Mouse (Mus musculus): Measurements from ENCODE around the gene Gm49384. TPM values are rescaled to one million over a fixed set of nuclear protein-coding genes. Genes with fewer than 3 reads are reported as not detected.
"Not testable (repeated sequence)": the region's sequence is repeated elsewhere in the genome, so short reads cannot be mapped to it uniquely, and the experiment has no call there.

Gene Gm49384
- polyA plus RNA-seq, 1 experiment from 2014 or later: 14.2 TPM

DNA sequence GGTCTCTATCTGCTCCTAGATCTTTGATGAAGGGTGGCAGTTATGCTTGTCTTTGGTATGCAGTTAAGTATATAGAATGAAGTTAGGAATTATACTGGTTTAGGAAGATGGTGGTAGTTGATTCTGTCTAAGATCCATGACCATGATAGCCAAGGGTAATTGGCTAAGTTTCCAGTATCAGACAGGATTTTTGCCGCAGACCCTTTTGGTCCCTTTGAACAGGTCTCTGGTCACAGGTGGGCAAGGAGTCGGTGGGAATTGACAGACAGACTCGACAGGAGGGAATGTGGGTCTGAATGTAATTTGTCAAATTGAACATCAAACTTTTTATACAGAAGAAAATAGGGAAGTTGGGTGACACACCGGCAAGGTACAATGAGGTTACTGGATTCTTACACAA is 40.5 kb downstream of the Gm49384 start:
- not testable (repeated sequence) for H3K27me3 ChIP-seq (replicated peaks); H3K36me3 ChIP-seq; H3K27ac ChIP-seq (replicated peaks); H3K4me2 ChIP-seq; ATAC-seq (ENCODE audit: extremely low read depth, insufficient number of reproducible peaks, low FRiP score, low TSS enrichment); H3K9me3 ChIP-seq; H3K4me1 ChIP-seq; H3K9ac ChIP-seq; H3K4me3 ChIP-seq
- 80% methylated on average over 4 of the region's 4 CpGs for WGBS

GRCm38 (mm10) chr12:69160677-69161076 is 43.4 kb downstream of the Gm49384 start:
- not testable (repeated sequence) for H3K27me3 ChIP-seq (replicated peaks); H3K4me2 ChIP-seq; H3K9ac ChIP-seq; H3K9me3 ChIP-seq; H3K4me3 ChIP-seq; ATAC-seq (ENCODE audit: extremely low read depth, insufficient number of reproducible peaks, low FRiP score, low TSS enrichment); H3K27ac ChIP-seq (replicated peaks)
- peaks cover 13% of the 10 kb centered on the region for H3K4me1 ChIP-seq
- H3K36me3 ChIP-seq: peaks cover 23% of the 10 kb centered on the region
- 70% methylated on average over 2 of the region's 2 CpGs for WGBS

DNA sequence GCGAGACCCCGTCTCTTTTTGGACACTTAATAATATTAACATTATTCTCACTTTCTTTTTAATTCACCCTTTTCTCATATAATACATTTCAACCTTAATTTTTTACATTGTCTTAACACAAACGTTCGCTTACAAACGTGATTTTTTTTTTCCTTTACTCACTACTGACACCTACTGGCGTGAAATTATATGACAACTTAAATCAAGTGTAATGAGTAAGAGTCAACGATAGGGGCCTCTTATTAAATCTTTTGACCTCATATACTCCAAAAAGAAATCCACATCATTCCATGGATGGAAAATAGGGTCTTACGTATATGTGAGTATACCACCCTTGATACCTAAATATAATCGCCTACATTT is 44.5 kb downstream of the Gm49384 start:
- no peak for ATAC-seq (ENCODE audit: extremely low read depth, insufficient number of reproducible peaks, low FRiP score, low TSS enrichment)
- no peaks in the 10 kb centered on the region for H3K9me3 ChIP-seq
- peak overlapping the region; percentile 82 for H3K4me3 ChIP-seq
- H3K9ac ChIP-seq: no peak overlapping the region
- WGBS: 4% methylated on average over 9 of the region's 9 CpGs
- H3K27ac ChIP-seq (replicated peaks): peak overlapping the region; percentile 95
- peak overlapping the region; percentile 50 for H3K4me2 ChIP-seq
- H3K27me3 ChIP-seq (replicated peaks): no peaks in the 10 kb centered on the region
- H3K36me3 ChIP-seq: peaks cover 29% of the 10 kb centered on the region
- H3K4me1 ChIP-seq: peaks cover 13% of the 10 kb centered on the region

- Histone ChIP-seq H3K36me3 (peaks cover 29% of the 10 kb centered on the region), H3K9ac (peak within 1 kb of the TSS; percentile 95), H3K4me1 (peaks cover 13% of the 10 kb centered on the region), H3K4me2 (peak within 1 kb of the TSS; percentile 71), H3K27ac (replicated peaks) (peak within 1 kb of the TSS; percentile 95), H3K4me3 (peak within 1 kb of the TSS; percentile 82)
- under 1% methylated on average over 60 of the region's 68 CpGs for WGBS
- ATAC-seq (ENCODE audit: extremely low read depth, insufficient number of reproducible peaks, low FRiP score, low TSS enrichment): peak; percentile 99
- H3K27me3 ChIP-seq (replicated peaks); H3K9me3 ChIP-seq: not testable (repeated sequence)
These were observed 45.1 kb downstream of the Gm49384 start, which contains the start of gene Rps29 for GRCm38 (mm10) chr12:69158765-69159577. Gene Rps29 (minus strand): TSS chr12:69159186.

DNA sequence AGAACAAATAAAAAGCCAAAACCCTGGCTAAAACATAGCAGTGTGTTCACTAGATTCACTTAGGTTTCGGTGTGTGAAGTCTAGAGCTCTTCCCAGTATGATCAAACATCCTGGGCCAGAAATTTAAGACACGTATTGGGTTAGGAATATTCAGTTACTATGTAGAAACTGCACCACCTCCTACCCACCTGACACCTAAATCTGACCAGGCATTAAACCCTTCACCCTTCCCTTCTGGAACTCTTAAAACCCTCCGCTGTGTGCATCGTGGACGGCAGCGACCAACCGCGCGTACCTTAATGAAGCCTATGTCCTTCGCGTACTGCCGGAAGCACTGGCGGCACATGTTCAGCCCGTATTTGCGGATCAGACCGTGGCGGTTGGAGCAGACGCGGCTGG is 45.7 kb downstream of the Gm49384 start:
- H3K9ac ChIP-seq: peak overlapping the region; percentile 95
- H3K4me3 ChIP-seq: peak overlapping the region; percentile 82
- ATAC-seq (ENCODE audit: extremely low read depth, insufficient number of reproducible peaks, low FRiP score, low TSS enrichment): no peak
- peak overlapping the region; percentile 71 for H3K4me2 ChIP-seq
- H3K9me3 ChIP-seq: no peaks in the 10 kb centered on the region
- H3K27ac ChIP-seq (replicated peaks): peak overlapping the region; percentile 95
- WGBS: 2% methylated on average over 19 of the region's 19 CpGs
- peaks cover 29% of the 10 kb centered on the region for H3K36me3 ChIP-seq
- H3K27me3 ChIP-seq (replicated peaks): no peaks in the 10 kb centered on the region
- H3K4me1 ChIP-seq: peaks cover 13% of the 10 kb centered on the region

- ATAC-seq (ENCODE audit: extremely low read depth, insufficient number of reproducible peaks, low FRiP score, low TSS enrichment): no peak
- H3K36me3 ChIP-seq: peaks cover 29% of the 10 kb centered on the region
- no peaks in the 10 kb centered on the region for H3K9me3 ChIP-seq
- peaks cover 13% of the 10 kb centered on the region for H3K4me1 ChIP-seq
- H3K27ac ChIP-seq (replicated peaks): no peak overlapping the region
- H3K27me3 ChIP-seq (replicated peaks): no peaks in the 10 kb centered on the region
- H3K4me2 ChIP-seq: peak overlapping the region; percentile 71
- no peak overlapping the region for H3K4me3 ChIP-seq
- 88% methylated on average over 2 of the region's 2 CpGs for WGBS
- no peak overlapping the region for H3K9ac ChIP-seq
These were observed 47.0 kb downstream of the Gm49384 start for GRCm38 (mm10) chr12:69157107-69157506.

GRCm38 (mm10) chr12:69156436-69156835 is 47.6 kb downstream of the Gm49384 start:
- Histone ChIP-seq H3K27me3 (replicated peaks) (no peaks in the 10 kb centered on the region), H3K4me1 (peaks cover 13% of the 10 kb centered on the region), H3K4me2 (no peak overlapping the region), H3K9me3 (no peaks in the 10 kb centered on the region), H3K27ac (replicated peaks) (no peak overlapping the region), H3K9ac (no peak overlapping the region), H3K4me3 (no peak overlapping the region), H3K36me3 (peaks cover 29% of the 10 kb centered on the region)
- WGBS: 78% methylated on average over 4 of the region's 4 CpGs
- ATAC-seq (ENCODE audit: extremely low read depth, insufficient number of reproducible peaks, low FRiP score, low TSS enrichment): no peak

GRCm38 (mm10) chr12:69155923-69156322 is 48.1 kb downstream of the Gm49384 start:
- Histone ChIP-seq H3K9ac (no peak overlapping the region), H3K9me3 (no peaks in the 10 kb centered on the region), H3K4me1 (peaks cover 13% of the 10 kb centered on the region), H3K27me3 (replicated peaks) (no peaks in the 10 kb centered on the region), H3K4me2 (no peak overlapping the region), H3K4me3 (no peak overlapping the region), H3K27ac (replicated peaks) (no peak overlapping the region), H3K36me3 (peaks cover 29% of the 10 kb centered on the region)
- ATAC-seq (ENCODE audit: extremely low read depth, insufficient number of reproducible peaks, low FRiP score, low TSS enrichment): no peak
- WGBS: 88% methylated on average over 2 of the region's 2 CpGs

DNA sequence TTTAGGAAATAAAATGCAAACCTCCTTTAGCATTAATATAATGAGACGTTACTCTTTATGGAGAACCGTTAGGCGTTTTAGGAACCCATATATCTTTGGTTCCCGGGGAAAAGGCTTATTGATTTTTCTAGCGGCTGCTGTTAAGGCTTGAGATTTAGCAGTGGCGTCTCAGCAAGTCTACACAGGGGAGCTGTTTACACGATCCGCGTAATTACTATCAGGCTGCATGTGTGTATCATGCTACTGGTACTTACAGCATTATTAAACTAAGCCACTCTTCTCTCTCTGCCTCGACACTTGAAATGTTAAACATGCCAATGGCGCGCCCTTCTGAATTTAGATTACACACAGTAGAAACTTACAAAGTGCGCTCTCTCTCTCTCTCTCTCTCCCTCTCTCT is 54.0 kb downstream of the Gm49384 start:
- 77% methylated on average over 13 of the region's 13 CpGs for WGBS
- no peak overlapping the region for H3K4me2 ChIP-seq
- ATAC-seq (ENCODE audit: extremely low read depth, insufficient number of reproducible peaks, low FRiP score, low TSS enrichment): no peak

DNA sequence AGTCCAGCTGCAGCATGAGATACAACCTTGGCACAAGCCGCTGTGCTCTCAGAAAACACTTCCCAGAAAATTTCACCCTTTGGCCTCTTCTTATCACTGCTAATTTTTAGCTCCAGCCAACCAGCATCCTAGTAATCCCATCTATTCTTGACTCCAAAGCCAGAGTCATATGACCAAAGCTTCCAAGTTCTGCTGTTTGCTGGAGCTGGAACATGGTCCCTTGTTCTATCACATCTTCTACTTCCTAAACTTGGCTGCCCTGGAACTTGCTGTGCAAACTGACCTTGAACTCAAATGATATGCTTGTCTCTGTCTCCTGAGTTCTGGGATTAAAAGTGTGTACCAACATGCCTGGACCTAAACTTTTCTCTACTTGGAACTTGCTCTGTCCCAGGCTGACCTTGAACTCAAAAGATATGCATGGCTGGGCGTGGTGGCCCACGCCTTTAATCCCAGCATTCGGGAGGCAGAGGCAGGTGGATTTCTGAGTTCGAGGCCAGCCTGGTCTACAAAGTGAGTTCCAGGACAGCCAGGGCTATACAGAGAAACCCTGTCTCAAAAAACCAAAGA is 56.8 kb downstream of the Gm49384 start:
- H3K36me3 ChIP-seq: no peaks in the 10 kb centered on the region

More for the DNA sequence above, 54.0 kb downstream of the Gm49384 start:
- Histone ChIP-seq H3K4me3 (no peak overlapping the region), H3K9me3 (no peaks in the 10 kb centered on the region), H3K9ac (no peak overlapping the region), H3K27ac (replicated peaks) (no peak overlapping the region), H3K36me3 (no peaks in the 10 kb centered on the region), H3K4me1 (peaks cover 4% of the 10 kb centered on the region; the same call in 1 of the 2 replicates), H3K27me3 (replicated peaks) (no peaks in the 10 kb centered on the region)

DNA sequence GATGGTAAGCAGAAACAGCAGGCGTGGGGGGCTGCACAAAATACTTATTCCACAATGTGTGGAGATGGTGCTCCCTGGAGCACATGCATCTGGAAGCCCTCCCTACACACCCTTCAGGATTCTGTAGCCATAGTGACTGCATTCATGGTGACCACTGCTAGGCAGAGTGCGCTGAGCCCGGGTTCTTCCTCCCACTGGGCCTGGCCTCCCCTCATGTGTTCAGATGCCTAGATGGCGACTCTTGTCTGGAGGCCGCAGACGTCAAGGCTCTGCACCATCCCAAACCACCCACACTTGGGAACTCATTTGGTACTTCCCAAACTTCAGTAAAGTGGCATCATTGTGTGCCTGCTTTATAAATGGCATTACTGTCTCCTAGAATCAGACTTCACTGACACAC is 60.6 kb downstream of the Gm49384 start:
- Histone ChIP-seq H3K4me2 (no peak overlapping the region), H3K9me3 (no peaks in the 10 kb centered on the region), H3K4me1 (peaks cover 4% of the 10 kb centered on the region; the same call in 1 of the 2 replicates), H3K4me3 (no peak overlapping the region), H3K27ac (replicated peaks) (no peak overlapping the region), H3K27me3 (replicated peaks) (no peaks in the 10 kb centered on the region), H3K9ac (no peak overlapping the region), H3K36me3 (no peaks in the 10 kb centered on the region)
- ATAC-seq (ENCODE audit: extremely low read depth, insufficient number of reproducible peaks, low FRiP score, low TSS enrichment): no peak
- 79% methylated on average over 6 of the region's 6 CpGs for WGBS

More for the DNA sequence above, 56.8 kb downstream of the Gm49384 start:
- no peak overlapping the region for H3K4me3 ChIP-seq
- no peak overlapping the region for H3K27ac ChIP-seq (replicated peaks)
- ATAC-seq (ENCODE audit: extremely low read depth, insufficient number of reproducible peaks, low FRiP score, low TSS enrichment): no peak
- peaks cover 4% of the 10 kb centered on the region; the same call in 1 of the 2 replicates for H3K4me1 ChIP-seq
- H3K9ac ChIP-seq: no peak overlapping the region
- no peaks in the 10 kb centered on the region for H3K9me3 ChIP-seq
- H3K27me3 ChIP-seq (replicated peaks): no peaks in the 10 kb centered on the region
- H3K4me2 ChIP-seq: no peak overlapping the region
- 82% methylated on average over 5 of the region's 5 CpGs for WGBS

- no peaks in the 10 kb centered on the region for H3K36me3 ChIP-seq
- H3K27ac ChIP-seq (replicated peaks): no peak overlapping the region
- ATAC-seq (ENCODE audit: extremely low read depth, insufficient number of reproducible peaks, low FRiP score, low TSS enrichment): no peak
These were observed 64.2 kb downstream of the Gm49384 start for GRCm38 (mm10) chr12:69139841-69140240.

More at GRCm38 (mm10) chr12:69139841-69140240, 64.2 kb downstream of the Gm49384 start:
- Histone ChIP-seq H3K27me3 (replicated peaks) (no peaks in the 10 kb centered on the region), H3K4me1 (no peaks in the 10 kb centered on the region), H3K4me3 (no peak overlapping the region), H3K9me3 (no peaks in the 10 kb centered on the region), H3K4me2 (no peak overlapping the region), H3K9ac (no peak overlapping the region)
- 78% methylated on average over 7 of the region's 7 CpGs for WGBS
